Mouse (Mus musculus) stomach, postnatal 0 days (tissue): ENCODE measurements at regions not wholly inside any gene's neighbourhood (a gene's known extent, or its start where the extent isn't known, plus 50 kb on each side); places are given as distances from the start of the nearest gene placed in this dataset.
A peak's percentile ranks its signal among the peaks of the same experiment; 100 is the strongest.

Experiments
- CTCF ChIP-seq: IDR thresholded peaks from 2 replicates; pipeline ENCODE4 v1.5.1; 2016; ENCODE audit warnings: antibody characterized with exemption, low read depth, mild to moderate bottlenecking, moderate library complexity
- EP300 ChIP-seq: optimal IDR thresholded peaks from 2 replicates; pipeline ENCODE3; 2016; ENCODE audit warnings: antibody characterized with exemption

GRCm38 (mm10) chr14:24947084-24947483, 460.2 kb downstream of the Rps24 start:
- 0 out of 2 replicates have a peak, but pooled peaks have one; percentile 18 for TF ChIP-seq CTCF
- TF ChIP-seq EP300, result no peak
